Mouse (Mus musculus): ENCODE data around the gene St6gal1.
A peak's percentile ranks its signal among the peaks of the same experiment; 100 is the strongest.

St6gal1 gene

DNA sequence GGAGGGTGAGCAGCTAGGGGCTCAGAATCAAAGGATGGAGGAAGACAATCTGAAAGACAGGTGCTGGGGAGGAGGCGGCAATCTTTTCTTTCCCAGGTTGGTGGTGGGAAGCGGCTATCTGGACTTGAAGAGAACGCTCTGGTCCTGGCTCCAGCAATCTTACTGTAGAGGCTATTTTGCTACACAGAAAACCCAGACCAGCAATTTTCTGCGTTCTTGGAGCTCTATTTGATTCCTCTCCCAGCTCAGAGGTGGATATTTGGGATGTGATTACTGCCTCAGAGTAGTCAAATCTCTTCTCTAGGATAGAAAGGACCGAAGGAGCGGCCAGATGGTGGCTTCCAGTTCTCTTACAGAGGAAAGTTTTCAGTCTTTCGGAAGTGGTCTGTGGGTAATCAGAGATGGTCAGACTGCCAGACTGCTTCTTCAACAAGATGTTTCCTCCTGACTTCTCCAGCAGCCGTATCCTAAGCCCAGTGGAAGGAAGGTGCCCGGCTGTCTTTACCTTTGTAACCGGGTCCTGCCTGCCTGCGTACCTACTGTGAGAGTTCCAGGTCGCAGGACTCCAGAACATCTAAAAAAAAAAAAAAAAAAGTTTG is 570 bp upstream of the St6gal1 start:
- no peak for DNase-seq

- peak; percentile 33 to 64 for DNase-seq
These were observed 655 bp downstream of the St6gal1 start for GRCm38 (mm10) chr16:23225069-23225721.

DNA sequence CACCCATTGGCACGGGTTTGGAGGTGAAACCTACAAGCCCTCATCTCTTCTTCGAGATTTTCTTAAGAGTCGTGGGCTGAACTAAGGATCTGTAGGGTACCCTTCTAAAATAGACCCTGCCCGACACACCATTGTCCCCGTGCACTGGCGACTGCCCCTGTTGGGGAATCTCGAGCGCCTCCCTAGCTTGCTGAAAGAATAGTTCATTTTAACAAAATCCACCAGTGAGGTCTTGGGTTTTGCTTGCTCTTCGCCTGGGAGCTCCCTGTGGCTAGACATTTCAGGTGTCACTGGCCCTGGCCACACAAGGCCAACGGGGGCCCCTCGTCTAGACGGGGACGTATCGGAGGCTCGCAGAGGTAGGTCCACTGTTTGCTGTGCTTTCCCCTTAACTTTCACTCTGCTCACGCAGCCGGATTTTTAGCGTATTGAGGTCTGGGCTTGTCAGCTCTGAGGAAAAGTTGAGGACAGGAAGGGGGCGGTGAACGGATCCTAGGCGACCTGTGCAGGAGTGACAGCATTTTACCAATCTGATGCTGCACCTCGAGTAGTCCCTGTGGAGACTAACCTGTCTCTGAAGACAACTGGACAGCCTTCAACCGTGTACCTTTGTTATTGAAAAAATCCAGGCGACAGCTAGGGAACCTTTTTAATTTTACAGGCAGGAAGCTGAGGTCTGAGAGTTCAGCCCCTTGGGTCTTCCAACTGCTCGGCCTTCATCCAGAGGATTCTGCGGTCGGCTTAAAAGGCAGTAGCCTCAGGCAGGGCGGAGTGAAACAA is 1.5 kb downstream of the St6gal1 start:
- peak; percentile 39 to 56 for DNase-seq

GRCm38 (mm10) chr16:23226601-23227351 is 2.2 kb downstream of the St6gal1 start:
- peak; percentile 7 to 37 for DNase-seq

- no peak for DNase-seq
These were observed 3.3 kb downstream of the St6gal1 start for GRCm38 (mm10) chr16:23227851-23228250.

GRCm38 (mm10) chr16:23228486-23228885 is 3.9 kb downstream of the St6gal1 start:
- DNase-seq = no peak

GRCm38 (mm10) chr16:23229945-23230344 is 5.4 kb downstream of the St6gal1 start:
- no peak for DNase-seq

GRCm38 (mm10) chr16:23231168-23231567 is 6.6 kb downstream of the St6gal1 start:
- peak; percentile 37 to 48 for DNase-seq

DNA sequence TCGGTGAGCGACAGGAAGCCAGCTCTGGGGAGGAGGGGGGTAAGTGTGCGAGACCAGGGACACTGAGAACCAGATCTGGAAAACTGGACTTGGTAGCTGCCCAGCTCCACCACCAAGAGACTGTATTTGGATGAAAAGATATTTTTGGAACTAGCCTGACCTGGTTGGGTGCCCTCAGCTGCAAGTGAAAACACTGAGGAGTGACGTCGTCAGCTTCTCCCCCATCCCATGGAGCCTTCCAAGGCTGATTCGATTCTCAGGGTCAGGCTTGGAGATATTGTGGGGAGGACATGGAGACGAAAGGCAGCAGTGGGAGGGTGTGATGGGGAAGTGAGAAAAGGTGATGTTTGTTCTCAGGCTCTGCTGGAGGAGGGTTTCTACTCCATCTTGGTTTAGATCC is 8.2 kb downstream of the St6gal1 start:
- peak in 1 of 2 experiments; percentile 42 for DNase-seq

DNA sequence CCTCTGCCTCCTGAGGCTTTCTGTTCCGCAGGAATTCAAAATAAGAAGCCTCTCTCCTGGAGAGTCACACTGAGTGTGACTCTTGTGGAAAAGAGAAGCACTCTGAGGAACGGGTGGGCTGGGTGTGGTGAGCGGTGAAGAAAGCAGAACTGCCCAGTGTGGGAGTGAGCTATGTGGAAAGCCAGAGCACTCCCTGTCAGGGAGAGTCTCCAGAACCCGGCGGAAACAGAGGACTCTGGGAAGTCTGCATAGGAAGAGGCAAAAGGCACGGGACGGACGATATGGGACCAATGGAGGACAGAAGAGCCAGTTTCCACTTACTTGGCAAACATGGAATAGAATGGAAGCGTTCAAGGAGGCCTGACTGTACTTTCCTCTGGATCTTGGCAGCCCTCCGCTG is 9.0 kb downstream of the St6gal1 start:
- peak in 1 of 2 experiments; percentile 44 for DNase-seq

DNA sequence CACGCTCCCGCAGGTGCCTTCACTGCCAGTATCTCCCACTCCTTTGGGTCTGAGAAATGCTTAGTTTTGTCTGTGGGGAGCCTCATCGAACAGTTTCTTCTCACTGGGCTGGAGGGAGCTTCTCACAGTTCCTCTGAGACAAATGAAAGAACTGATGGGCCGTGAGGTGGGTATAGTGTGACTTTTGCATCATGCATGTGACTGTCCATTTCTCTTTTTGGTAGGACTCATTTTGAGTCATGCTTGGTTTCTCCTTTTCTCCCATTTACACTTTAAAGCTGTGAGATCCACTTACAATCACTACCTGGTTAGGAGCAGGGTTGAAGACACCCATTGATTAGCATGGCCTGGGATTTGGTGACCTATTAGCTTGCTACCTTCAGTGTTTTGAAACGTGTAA is 10.0 kb downstream of the St6gal1 start:
- DNase-seq = no peak

- DNase-seq = no peak
These were observed 10.7 kb downstream of the St6gal1 start for GRCm38 (mm10) chr16:23235173-23235694.

DNA sequence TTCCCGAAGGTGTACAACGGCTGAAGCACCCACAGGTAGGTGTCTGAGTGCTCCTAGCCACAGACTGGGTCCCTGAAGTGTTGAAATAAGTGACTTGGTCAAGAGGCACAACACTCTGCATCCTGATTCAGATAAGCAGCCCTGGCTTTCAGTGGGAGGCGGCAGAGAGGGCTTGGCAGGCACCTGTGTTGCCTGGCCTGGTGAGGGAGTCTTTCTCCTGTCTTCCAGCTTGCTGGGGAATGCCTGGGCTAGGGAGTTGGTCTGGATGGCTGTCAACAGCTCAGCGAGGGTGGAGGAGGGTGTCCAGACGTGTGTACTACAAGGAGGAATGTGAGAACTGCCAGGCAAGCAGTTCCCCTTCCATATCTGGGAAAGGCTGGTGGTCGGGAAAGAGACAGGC is 15.0 kb downstream of the St6gal1 start:
- no peak for DNase-seq

- peak; percentile 85 to 89 for DNase-seq
These were observed 15.8 kb downstream of the St6gal1 start for GRCm38 (mm10) chr16:23240049-23240949.

GRCm38 (mm10) chr16:23240950-23241259 is 16.4 kb downstream of the St6gal1 start:
- DNase-seq = no peak

- no peak for DNase-seq
These were observed 19.3 kb downstream of the St6gal1 start for GRCm38 (mm10) chr16:23243726-23244425.

DNA sequence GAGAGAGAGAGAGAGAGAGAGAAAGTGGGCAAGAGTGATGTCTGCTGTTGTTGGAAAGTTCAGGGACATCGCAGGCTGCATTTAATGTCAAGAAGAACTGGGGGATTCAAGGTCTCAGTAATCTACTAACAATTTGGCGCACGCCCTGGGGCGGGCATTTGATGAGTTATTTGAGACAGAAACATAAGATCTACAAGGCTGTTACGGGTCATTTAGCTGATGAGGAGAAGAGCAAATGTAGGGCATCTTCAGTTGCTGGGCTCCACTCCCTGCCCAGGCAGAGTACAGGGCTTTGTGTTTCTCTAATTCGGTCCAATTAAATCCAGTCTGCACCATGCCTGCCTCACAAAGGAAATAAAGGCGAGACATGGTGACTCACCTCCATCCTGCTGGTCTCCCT is 19.9 kb downstream of the St6gal1 start:
- DNase-seq = no peak

GRCm38 (mm10) chr16:23249285-23249684 is 24.7 kb downstream of the St6gal1 start:
- no peak for DNase-seq

DNA sequence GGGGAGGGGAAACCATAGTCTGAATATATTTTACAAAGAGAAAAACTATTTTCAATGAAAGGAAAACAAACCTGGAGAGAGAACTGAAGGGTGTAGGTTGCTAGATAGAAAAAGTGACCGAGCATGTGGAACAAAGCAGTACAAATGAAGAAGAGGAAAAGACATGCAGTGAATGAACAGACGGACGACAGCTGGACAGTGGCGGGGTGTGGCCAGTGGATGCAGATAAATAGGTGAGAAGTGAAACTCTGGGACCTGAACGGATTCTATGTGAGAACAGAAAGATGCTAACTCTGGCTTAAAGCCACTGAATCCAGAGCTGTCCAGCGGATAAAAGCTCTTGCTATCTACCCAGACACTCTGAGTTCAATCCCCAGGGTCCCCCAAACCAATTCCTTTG is 25.2 kb downstream of the St6gal1 start:
- DNase-seq = no peak

GRCm38 (mm10) chr16:23250556-23251444 is 26.3 kb downstream of the St6gal1 start:
- DNase-seq = no peak

All from kidney, postnatal 25 days (tissue).